Mouse (Mus musculus) lung, embryonic 15.5 days (tissue): ENCODE data around the gene Tcp11l2. TPM values are rescaled to one million over a fixed set of nuclear protein-coding genes. Genes with fewer than 3 reads are reported as not detected.
A peak's percentile ranks its signal among the peaks of the same experiment; 100 is the strongest.

Experiments
- ATAC-seq: fragments of 200-750 bp; cut with Nextera tagmentation; 2 replicates; pipeline ENCODE4 v1.8.0; 2017; ENCODE audit warnings: moderate number of reproducible peaks, borderline replicate concordance; ENCODE audit not compliant: low FRiP score, low TSS enrichment; ENCODE audit errors: extremely low read depth
- H3K27ac ChIP-seq: fragments of 300-500 bp; sonication (generic); 2 replicates; pipeline ENCODE4 v1.5.1; 2015; ENCODE audit warnings: moderate library complexity, mild to moderate bottlenecking, inconsistent platforms
- H3K27me3 ChIP-seq: fragments of 300-500 bp; sonication (generic); 2 replicates; pipeline ENCODE4 v1.6.1; 2015; ENCODE audit warnings: inconsistent platforms
- H3K36me3 ChIP-seq: fragments of 300-500 bp; sonication (generic); 2 replicates; pipeline ENCODE4 v1.6.1; 2015; ENCODE audit warnings: inconsistent platforms
- H3K4me1 ChIP-seq: fragments of 300-500 bp; sonication (generic); 2 replicates; pipeline ENCODE4 v1.6.1; 2015; ENCODE audit warnings: inconsistent platforms
- H3K4me2 ChIP-seq: fragments of 300-500 bp; sonication (generic); 2 replicates; pipeline ENCODE4 v1.6.1; 2015; ENCODE audit warnings: inconsistent platforms, mild to moderate bottlenecking, moderate library complexity
- H3K4me3 ChIP-seq: fragments of 300-500 bp; sonication (generic); 2 replicates; pipeline ENCODE4 v1.5.1; 2015; ENCODE audit warnings: mild to moderate bottlenecking, inconsistent platforms
- H3K9ac ChIP-seq: fragments of 300-500 bp; sonication (generic); 2 replicates; pipeline ENCODE4 v1.6.1; 2015; ENCODE audit warnings: inconsistent platforms
- H3K9me3 ChIP-seq: fragments of 300-500 bp; sonication (generic); 2 replicates; pipeline ENCODE4 v1.6.1; 2016; ENCODE audit warnings: inconsistent platforms
- WGBS: fragments of 180-500 bp; shearing (Covaris S2); methylation state at CpG from one replicate; pipeline ENCODE4 v1.1.7; 2015; 5-methylcytosine and 5-hydroxymethylcytosine counted together
- polyA plus RNA-seq: library from polyadenylated mRNA; unstranded; fragments of >200 nt; fragmentation: Nextera tagmentation; extraction: Ambion mirVana; gene quantifications from 2 replicates; pipeline ENCODE4 v1.2.1, GENCODE M21; 2015

Tcp11l2 gene
- polyA plus RNA-seq: 24.4 and 29.0 TPM in 2 replicates

DNA sequence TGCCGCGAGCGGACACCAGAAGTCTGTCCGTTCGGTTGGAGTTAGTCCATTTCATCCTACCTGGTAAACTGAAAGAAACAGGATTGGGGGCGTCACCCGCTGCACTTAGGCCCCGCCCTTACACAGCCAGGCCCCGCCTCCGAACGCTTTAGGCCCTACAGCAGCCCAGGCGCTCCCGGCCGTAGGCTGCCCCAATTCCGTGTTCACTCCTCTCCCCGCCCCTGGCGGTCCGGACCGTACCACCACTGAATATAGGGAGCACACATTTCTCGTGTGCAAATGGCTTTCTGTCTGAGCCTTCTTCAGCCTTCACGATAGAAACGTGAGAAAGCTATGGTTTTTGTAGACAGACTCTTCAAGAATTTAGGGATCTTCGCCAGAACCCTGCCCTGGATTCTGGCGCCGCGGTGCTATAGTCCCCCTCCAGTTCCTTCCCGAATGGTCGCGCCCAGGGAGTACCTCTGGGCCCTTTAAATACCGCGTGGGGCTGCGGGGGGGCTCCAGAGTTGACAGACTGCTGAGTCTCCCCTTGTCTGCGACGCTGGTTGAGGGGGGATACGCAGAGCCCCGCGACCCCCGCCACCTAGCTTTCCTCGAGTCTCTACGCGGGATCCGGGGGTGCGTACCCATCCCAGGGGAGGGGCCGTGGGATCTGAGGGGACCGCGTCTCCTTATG, at the start of gene Tcp11l2:
Tcp11l2 (plus strand) TSS at position 232 of the 676 bp plus-strand sequence.
- H3K36me3 ChIP-seq: no peaks in the 10 kb centered on the region
- WGBS: under 1% methylated on average over 46 of the region's 46 CpGs

DNA sequence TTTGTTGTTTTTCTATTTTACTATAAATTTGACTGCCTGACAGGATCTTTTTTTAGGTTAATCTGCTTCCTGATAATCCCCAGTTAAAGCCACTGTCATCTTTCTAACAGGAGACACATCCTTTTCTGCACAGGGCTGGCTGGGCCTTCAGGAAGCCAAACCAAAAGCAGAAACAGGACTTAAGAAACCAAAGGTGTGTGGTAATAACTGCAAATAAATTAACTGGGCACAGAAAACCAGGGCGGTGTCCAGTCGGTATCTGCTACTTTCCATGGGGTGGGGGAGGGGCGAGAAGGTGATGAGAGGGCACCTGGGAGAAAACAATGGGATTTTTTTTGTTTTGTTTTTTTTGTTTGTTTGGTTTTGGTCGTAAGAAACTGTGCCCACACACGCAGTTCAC, 49.4 kb upstream of the Tcp11l2 start:
- peaks cover 55% of the 10 kb centered on the region for H3K36me3 ChIP-seq
- no peak for ATAC-seq

More for the DNA sequence above, at the start of gene Tcp11l2:
- peak within 1 kb of the TSS; percentile 81 for H3K4me3 ChIP-seq
- peak; percentile 98 for ATAC-seq
- no peaks in the 10 kb centered on the region for H3K27me3 ChIP-seq
- H3K9ac ChIP-seq: peak within 1 kb of the TSS; percentile 45
- H3K4me1 ChIP-seq: peaks cover 20% of the 10 kb centered on the region
- H3K4me2 ChIP-seq: peak within 1 kb of the TSS; percentile 95
- H3K27ac ChIP-seq: peak within 1 kb of the TSS; percentile 76
- H3K9me3 ChIP-seq: no peaks in the 10 kb centered on the region

DNA sequence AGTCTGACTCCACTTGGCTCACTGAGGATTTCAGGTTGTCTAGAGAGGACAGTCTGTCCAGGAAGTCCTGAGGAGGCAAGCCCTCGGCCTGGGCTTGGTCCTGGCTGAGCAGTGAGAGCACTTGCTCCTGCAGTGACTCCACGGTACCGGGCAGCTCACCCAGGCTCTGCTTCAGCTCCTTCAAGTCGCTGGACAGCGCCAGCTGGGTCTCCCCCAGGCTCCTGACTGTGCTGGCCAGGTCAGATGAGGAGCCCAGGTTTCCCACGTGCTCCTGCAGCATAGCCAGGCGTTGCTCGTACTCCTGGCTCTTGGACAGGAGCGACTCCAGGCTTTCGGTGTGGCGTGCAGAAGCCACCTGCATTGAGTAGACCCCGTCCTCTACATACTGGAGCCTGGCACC, 48.8 kb upstream of the Tcp11l2 start:
- ATAC-seq: no peak
- Histone ChIP-seq H3K27me3 (no peaks in the 10 kb centered on the region), H3K4me2 (no peak overlapping the region), H3K27ac (no peak overlapping the region), H3K4me1 (peaks cover 38% of the 10 kb centered on the region), H3K9ac (no peak overlapping the region), H3K36me3 (peaks cover 55% of the 10 kb centered on the region), H3K9me3 (no peaks in the 10 kb centered on the region), H3K4me3 (no peak overlapping the region)
- WGBS: 84% methylated on average over 12 of the region's 12 CpGs

More for the DNA sequence above, 49.4 kb upstream of the Tcp11l2 start:
- 67% methylated on average over 5 of the region's 5 CpGs for WGBS
- no peak overlapping the region for H3K4me2 ChIP-seq
- H3K9me3 ChIP-seq: no peaks in the 10 kb centered on the region
- H3K4me1 ChIP-seq: peaks cover 32% of the 10 kb centered on the region
- H3K4me3 ChIP-seq: no peak overlapping the region
- H3K27me3 ChIP-seq: no peaks in the 10 kb centered on the region
- H3K9ac ChIP-seq: no peak overlapping the region
- no peak overlapping the region for H3K27ac ChIP-seq

DNA sequence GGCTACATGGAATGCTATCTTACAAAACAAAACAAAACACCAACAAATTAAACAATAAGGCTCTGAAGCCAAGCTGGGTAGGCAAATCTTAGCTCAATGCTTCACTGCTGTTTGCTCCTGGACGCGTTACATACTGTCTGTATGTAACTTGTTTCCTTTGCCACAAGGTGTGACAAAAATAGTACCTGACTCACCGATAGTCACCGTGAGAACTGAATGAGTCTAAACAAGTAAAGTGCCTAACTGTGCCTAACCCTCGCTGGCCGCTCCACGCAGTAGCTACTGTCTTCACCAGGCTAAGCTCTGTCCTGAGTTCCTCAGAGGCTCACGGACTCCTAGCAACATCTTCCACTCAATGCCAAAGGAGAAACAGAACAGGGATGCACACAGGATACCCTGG, 46.0 kb upstream of the Tcp11l2 start:
- H3K9me3 ChIP-seq: no peaks in the 10 kb centered on the region

DNA sequence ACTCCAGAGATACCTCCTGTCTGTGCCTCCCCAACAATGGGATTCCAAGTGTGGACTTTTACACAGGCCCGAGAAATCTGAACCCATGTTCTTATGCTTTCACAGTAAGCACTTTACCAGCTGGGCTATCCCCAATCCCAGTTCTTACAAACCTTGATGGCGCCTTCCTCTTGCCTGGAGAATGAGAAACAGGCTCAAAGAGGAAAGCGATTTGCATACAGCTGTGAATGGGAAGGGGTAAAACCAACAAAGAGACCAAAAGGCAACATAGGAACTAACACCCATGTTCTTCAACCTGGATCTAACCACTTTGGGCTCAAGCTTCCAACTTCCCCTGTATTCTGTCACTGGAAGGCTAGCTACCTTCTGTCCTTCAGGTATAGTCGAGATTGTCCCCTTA, 44.9 kb upstream of the Tcp11l2 start:
- no peaks in the 10 kb centered on the region for H3K27me3 ChIP-seq
- H3K36me3 ChIP-seq: peaks cover 34% of the 10 kb centered on the region
- ATAC-seq: no peak
- no peaks in the 10 kb centered on the region for H3K9me3 ChIP-seq
- WGBS: 77% methylated on average over 4 of the region's 4 CpGs
- peak overlapping the region; percentile 86 for H3K27ac ChIP-seq
- H3K9ac ChIP-seq: peak overlapping the region; percentile 72; the same call in 1 of the 2 replicates
- peaks cover 42% of the 10 kb centered on the region for H3K4me1 ChIP-seq
- peak overlapping the region; percentile 73 for H3K4me2 ChIP-seq
- H3K4me3 ChIP-seq: peak overlapping the region; percentile 61

More for the DNA sequence above, 46.0 kb upstream of the Tcp11l2 start:
- no peak overlapping the region for H3K4me3 ChIP-seq
- H3K9ac ChIP-seq: 0 out of 2 replicates have a peak overlapping the region, but pooled peaks have one; percentile 8
- no peak overlapping the region for H3K27ac ChIP-seq
- WGBS: 72% methylated on average over 8 of the region's 8 CpGs
- H3K4me2 ChIP-seq: peak overlapping the region; percentile 73
- H3K4me1 ChIP-seq: peaks cover 42% of the 10 kb centered on the region
- ATAC-seq: no peak
- no peaks in the 10 kb centered on the region for H3K27me3 ChIP-seq
- H3K36me3 ChIP-seq: peaks cover 43% of the 10 kb centered on the region

DNA sequence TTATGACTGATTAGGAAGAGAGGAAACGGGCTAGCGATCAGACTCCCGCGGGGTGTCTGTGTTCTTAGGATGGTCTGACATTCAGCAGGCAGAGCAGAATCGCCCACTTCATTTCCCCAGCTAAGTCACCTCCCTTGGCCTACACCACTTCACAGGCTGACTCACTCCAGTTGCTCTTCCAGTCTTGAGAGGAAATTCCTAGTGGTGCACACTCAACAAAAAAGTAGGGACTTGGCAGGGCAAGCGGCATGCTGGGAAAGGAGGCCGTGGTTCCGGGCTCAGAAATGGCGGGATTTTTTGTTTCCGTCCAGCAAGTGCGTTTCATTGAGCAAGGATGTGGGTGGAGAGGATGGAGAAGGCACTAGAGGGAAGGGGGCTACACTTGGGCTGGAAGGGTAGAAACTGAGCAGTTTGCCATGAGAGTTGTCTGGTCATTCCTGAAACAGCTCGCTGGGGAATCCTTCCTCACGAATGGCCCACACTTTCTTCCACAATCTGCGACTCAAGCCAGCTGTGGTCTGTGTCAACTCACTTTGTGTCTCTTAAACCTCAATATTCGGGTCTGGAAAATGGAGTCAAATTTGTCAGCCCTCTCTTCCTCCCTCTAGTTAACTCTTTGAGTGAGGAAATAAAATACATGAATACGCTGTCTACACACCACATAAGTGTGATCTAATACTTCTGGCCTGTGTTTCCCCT, 44.1 kb upstream of the Tcp11l2 start:
- peak overlapping the region; percentile 72 for H3K9ac ChIP-seq
- ATAC-seq: no peak
- H3K9me3 ChIP-seq: no peaks in the 10 kb centered on the region

DNA sequence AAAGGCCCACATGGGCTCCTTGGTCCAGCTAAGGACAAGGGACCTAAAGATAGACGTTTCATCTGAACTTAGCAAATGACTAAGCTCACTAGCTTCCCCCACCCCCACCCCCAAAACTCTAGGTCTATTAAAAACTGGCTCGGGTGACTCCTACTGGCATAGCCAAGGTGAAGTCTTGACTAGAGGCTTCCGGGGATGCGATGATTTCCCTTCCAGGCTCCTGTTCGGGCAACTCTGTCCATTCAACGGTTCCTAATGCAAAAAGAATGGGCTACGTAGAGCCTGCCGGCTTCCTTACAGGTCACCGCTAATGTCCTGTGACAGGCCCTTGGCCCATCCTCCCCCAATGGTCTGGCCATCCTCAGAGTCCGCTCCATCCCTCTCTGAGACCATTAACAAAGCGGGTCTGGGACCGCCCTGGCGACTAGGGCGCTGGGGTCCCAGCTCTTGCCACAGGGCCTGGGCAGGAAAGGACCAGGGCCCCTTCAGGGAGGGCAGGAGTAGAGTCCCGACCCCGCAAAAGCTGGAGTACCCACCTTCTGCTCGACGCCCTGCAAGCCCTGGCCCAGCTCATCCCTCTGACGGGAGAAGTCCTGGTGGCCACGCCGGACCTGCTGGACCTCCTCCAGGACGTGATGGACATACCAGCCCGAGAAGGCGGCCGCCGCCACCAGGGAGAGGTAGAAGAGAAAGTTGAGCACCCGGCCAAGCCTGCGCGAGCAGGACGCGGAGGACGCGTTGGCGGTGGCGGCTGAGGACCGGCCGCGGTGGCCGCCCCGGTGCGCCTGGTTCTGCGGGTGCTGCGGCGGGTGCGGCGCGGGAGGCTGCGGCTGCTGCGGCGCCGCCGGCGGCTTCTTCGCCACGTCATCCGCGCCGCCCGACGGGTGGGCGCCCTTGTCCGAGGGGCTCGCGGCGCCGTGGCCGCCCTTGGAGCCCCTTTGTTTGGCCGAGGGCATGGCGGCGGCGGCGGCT, 43.2 kb upstream of the Tcp11l2 start:
- H3K4me1 ChIP-seq: peaks cover 42% of the 10 kb centered on the region
- ATAC-seq: peak; percentile 6; the same call in 1 of the 2 replicates
- under 1% methylated on average over 53 of the region's 72 CpGs for WGBS

More for the DNA sequence above, 44.1 kb upstream of the Tcp11l2 start:
- H3K4me3 ChIP-seq: peak overlapping the region; percentile 61
- peaks cover 27% of the 10 kb centered on the region for H3K36me3 ChIP-seq
- 18% methylated on average over 16 of the region's 16 CpGs for WGBS
- peak overlapping the region; percentile 86 for H3K27ac ChIP-seq
- peak overlapping the region; percentile 73 for H3K4me2 ChIP-seq
- H3K4me1 ChIP-seq: peaks cover 42% of the 10 kb centered on the region
- H3K27me3 ChIP-seq: no peaks in the 10 kb centered on the region

DNA sequence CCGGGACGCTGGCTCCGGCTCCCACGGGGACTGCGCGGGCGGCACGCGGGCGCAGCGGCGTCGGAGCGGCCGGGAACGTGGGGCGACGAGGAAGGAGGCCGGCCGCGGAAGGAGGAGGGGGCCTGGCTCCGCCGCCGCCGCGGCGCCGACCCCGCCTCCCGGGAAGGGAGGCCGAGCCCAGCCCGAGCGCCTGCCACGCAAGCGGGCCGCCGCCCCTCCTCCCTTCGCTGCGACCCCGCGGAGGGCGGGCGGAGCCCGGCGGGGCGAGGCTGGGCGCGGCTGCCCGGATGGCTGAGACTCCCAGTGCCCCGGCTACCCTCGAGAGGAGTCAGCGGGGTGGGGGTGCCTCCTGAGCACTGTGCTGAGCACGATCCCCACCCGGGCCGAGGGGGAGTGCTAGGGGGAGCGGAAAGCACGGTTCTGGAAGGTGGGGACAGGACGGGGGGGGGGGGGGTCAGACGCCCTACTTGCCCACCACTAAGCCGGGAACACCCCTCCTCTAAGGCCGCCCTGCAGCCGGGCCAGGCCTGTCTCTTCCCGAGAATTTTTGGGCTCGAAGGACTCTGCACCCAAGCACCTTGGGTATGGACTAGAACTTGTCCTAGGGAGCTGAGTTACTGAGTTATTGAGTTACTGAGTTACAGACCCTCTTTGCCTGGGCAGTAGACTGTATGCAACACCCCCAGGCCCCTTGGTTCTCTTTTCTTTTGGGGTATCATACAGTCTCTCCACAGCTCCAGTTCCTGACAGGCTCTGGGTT, 42.3 kb upstream of the Tcp11l2 start, which contains the start of gene Ckap4:
Ckap4 (minus strand) TSS at position 151 of the 760 bp plus-strand sequence.
- no peaks in the 10 kb centered on the region for H3K27me3 ChIP-seq
- peak within 1 kb of the TSS; percentile 73 for H3K4me2 ChIP-seq
- H3K9me3 ChIP-seq: no peaks in the 10 kb centered on the region
- peak within 1 kb of the TSS; percentile 72 for H3K9ac ChIP-seq
- H3K4me1 ChIP-seq: peaks cover 38% of the 10 kb centered on the region
- peak; percentile 91 for ATAC-seq
- peak within 1 kb of the TSS; percentile 61 for H3K4me3 ChIP-seq
- H3K27ac ChIP-seq: peak within 1 kb of the TSS; percentile 86
- H3K36me3 ChIP-seq: peaks cover 10% of the 10 kb centered on the region; the same call in 1 of the 2 replicates
- WGBS: under 1% methylated on average over 41 of the region's 64 CpGs

More for the DNA sequence above, 43.2 kb upstream of the Tcp11l2 start:
- peak overlapping the region; percentile 61 for H3K4me3 ChIP-seq
- H3K36me3 ChIP-seq: peaks cover 19% of the 10 kb centered on the region
- peak overlapping the region; percentile 72 for H3K9ac ChIP-seq
- peak overlapping the region; percentile 73 for H3K4me2 ChIP-seq
- H3K27me3 ChIP-seq: no peaks in the 10 kb centered on the region
- H3K27ac ChIP-seq: peak overlapping the region; percentile 86
- H3K9me3 ChIP-seq: no peaks in the 10 kb centered on the region

DNA sequence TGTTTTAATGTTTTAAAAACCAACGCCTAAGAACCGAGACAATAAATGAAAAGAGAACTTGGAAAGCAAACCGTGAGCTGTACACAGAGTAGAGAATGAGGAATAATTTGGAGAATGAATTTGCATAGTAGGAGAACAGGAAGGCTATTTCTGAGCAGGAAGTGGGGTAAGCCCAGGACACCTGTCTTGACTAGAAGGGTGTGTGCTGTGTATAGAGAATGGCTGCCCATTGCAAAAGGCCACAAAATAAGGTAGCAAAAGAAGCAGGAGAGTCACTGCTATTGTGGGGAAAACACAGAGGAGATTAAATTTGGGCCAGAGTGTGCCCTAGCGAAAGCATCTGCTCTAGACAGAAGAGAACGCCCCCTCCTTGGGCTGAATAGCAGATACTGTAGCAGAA, 41.0 kb upstream of the Tcp11l2 start:
- Histone ChIP-seq H3K9me3 (no peaks in the 10 kb centered on the region), H3K27ac (no peak overlapping the region), H3K9ac (no peak overlapping the region), H3K4me3 (no peak overlapping the region), H3K4me1 (peaks cover 26% of the 10 kb centered on the region), H3K4me2 (no peak overlapping the region), H3K36me3 (no peaks in the 10 kb centered on the region), H3K27me3 (no peaks in the 10 kb centered on the region)
- no peak for ATAC-seq
- 77% methylated on average over 5 of the region's 5 CpGs for WGBS

DNA sequence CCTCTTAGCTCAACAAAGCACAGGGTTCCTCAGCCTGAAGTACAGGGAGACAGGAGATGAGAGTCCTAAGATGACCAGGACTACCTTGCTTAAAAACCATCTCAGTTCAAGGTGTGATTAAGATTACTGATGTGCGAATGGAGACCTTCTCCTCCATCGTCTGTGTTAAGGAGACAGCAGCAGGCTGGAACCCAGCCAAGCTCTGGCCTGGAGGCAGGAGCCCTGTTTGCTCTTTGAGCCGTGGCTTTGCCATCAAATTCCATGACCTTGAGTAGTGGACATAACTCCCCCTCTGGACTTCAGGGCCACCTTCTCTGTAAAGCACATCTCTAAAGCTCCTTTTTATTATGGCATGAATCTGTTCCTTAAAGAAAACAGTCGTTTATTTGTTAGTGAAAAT, 40.6 kb upstream of the Tcp11l2 start:
- no peak overlapping the region for H3K9ac ChIP-seq
- 26% methylated on average over 4 of the region's 4 CpGs for WGBS
- ATAC-seq: no peak
- H3K4me1 ChIP-seq: peaks cover 22% of the 10 kb centered on the region
- H3K4me3 ChIP-seq: no peak overlapping the region
- H3K36me3 ChIP-seq: no peaks in the 10 kb centered on the region
- no peak overlapping the region for H3K27ac ChIP-seq
- no peak overlapping the region for H3K4me2 ChIP-seq
- H3K9me3 ChIP-seq: no peaks in the 10 kb centered on the region
- H3K27me3 ChIP-seq: no peaks in the 10 kb centered on the region
